Mouse (Mus musculus) limb, embryonic 10.5 days (tissue): ENCODE measurements around the gene Tent2. TPM values are rescaled to one million over a fixed set of nuclear protein-coding genes. Genes with fewer than 3 reads are reported as not detected.

Source experiments
- DNase-seq: peaks from one replicate; pipeline ENCODE4 v3.0.0-alpha.2; 2017; ENCODE audit warnings: low spot score
- H3K27ac ChIP-seq: fragments of 300-500 bp; sonication (generic); 2 replicates; pipeline ENCODE4 v1.5.1; 2016; ENCODE audit warnings: mild to moderate bottlenecking
- H3K27me3 ChIP-seq: fragments of 300-500 bp; sonication (generic); 2 replicates; pipeline ENCODE4 v1.6.1; 2016; ENCODE audit warnings: low read depth, mild to moderate bottlenecking; ENCODE audit not compliant: poor library complexity, severe bottlenecking
- H3K36me3 ChIP-seq: fragments of 300-500 bp; sonication (generic); 2 replicates; pipeline ENCODE4 v1.6.1; 2016; ENCODE audit warnings: mild to moderate bottlenecking, moderate library complexity
- H3K4me1 ChIP-seq: fragments of 300-500 bp; sonication (generic); 2 replicates; pipeline ENCODE4 v1.6.1; 2016
- H3K4me3 ChIP-seq: fragments of 300-500 bp; sonication (generic); 2 replicates; pipeline ENCODE4 v1.5.1; 2016; ENCODE audit warnings: mild to moderate bottlenecking, moderate library complexity
- H3K9me3 ChIP-seq: fragments of 300-500 bp; sonication (generic); replicated peaks from 2 replicates; pipeline ENCODE4 v1.6.1; 2016; ENCODE audit warnings: mild to moderate bottlenecking
- WGBS: fragments of 180-500 bp; shearing (Covaris S2); methylation state at CpG from one replicate; pipeline ENCODE4 v1.1.7; 2016; 5-methylcytosine and 5-hydroxymethylcytosine counted together
- polyA plus RNA-seq: library from polyadenylated mRNA; unstranded; fragments of >200 nt; fragmentation: Nextera tagmentation; extraction: Ambion mirVana; gene quantifications from 2 replicates; pipeline ENCODE4 v1.2.1, GENCODE M21; 2016

Tent2 gene
- polyA plus RNA-seq, 1 experiment from 2014 or later, result 76.8 TPM

- H3K9me3 ChIP-seq, result no peaks in the 10 kb centered on the region
- WGBS, result 100% methylated on average over 1 of the region's 1 CpGs
- H3K4me3 ChIP-seq, result no peak overlapping the region
- DNase-seq, result no peak
- H3K27ac ChIP-seq, result no peak overlapping the region
- H3K27me3 ChIP-seq, result no peaks in the 10 kb centered on the region
- peaks cover 69% of the 10 kb centered on the region for H3K36me3 ChIP-seq
- H3K4me1 ChIP-seq, result no peaks in the 10 kb centered on the region
These were observed 11.8 kb downstream of the Tent2 start for GRCm38 (mm10) chr13:93180351-93180750.

- Histone ChIP-seq H3K9me3 (no peaks in the 10 kb centered on the region), H3K4me1 (no peaks in the 10 kb centered on the region), H3K27me3 (no peaks in the 10 kb centered on the region), H3K4me3 (no peak overlapping the region), H3K36me3 (peaks cover 69% of the 10 kb centered on the region), H3K27ac (no peak overlapping the region)
- no peak for DNase-seq
- 96% methylated on average over 2 of the region's 2 CpGs for WGBS
These were observed 12.7 kb downstream of the Tent2 start for GRCm38 (mm10) chr13:93179522-93179921.

DNA sequence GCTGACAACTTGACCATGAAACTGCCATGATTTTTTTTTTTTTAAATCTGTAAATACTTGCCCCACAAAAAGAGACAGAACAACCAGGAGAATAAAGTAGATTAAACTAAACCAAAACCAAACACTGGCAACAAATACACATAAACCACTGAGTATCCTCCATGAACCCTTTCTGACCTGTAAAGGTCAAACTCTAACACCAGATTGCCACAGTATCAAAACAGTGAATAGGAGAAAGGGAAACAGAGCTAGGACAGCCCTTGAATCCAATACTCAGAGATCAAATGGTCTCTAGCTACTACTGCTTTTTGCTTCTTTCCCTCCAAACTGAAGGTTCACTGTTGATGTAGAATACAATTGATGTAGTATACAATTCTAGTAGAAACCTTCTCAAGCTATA is 14.6 kb downstream of the Tent2 start:
- Histone ChIP-seq H3K27me3 (no peaks in the 10 kb centered on the region), H3K9me3 (no peaks in the 10 kb centered on the region), H3K4me3 (no peak overlapping the region), H3K4me1 (no peaks in the 10 kb centered on the region), H3K27ac (no peak overlapping the region), H3K36me3 (peaks cover 69% of the 10 kb centered on the region)
- no peak for DNase-seq

- no peaks in the 10 kb centered on the region for H3K9me3 ChIP-seq
- no peak for DNase-seq
- H3K4me3 ChIP-seq, result no peak overlapping the region
- no peaks in the 10 kb centered on the region for H3K4me1 ChIP-seq
- H3K27me3 ChIP-seq, result no peaks in the 10 kb centered on the region
- peaks cover 78% of the 10 kb centered on the region for H3K36me3 ChIP-seq
- WGBS, result 95% methylated on average over 4 of the region's 4 CpGs
- no peak overlapping the region for H3K27ac ChIP-seq
These were observed 28.9 kb downstream of the Tent2 start for GRCm38 (mm10) chr13:93163303-93163702.

DNA sequence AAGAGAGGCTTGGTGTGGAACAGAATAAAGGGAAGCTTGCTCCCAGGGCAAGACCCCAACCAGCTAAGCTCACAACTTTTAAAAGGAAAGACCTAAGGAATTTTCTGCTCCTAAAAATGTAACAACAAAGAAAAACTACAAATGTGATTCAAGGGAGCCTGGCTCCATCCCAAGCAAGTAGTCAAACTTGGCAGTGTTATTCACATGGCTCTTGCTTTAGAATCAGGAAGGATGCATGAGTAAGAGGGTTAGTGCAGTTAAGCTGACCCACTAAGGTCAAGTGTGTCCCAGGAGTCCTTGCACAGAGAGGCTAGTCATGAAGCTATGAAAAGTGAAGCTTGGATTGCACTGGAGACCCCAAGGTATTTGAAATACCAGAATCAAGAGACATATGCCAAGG is 29.7 kb downstream of the Tent2 start:
- no peak for DNase-seq
- no peaks in the 10 kb centered on the region for H3K27me3 ChIP-seq
- H3K36me3 ChIP-seq, result peaks cover 75% of the 10 kb centered on the region
- H3K4me3 ChIP-seq, result no peak overlapping the region
- H3K9me3 ChIP-seq, result no peaks in the 10 kb centered on the region
- H3K4me1 ChIP-seq, result no peaks in the 10 kb centered on the region
- no peak overlapping the region for H3K27ac ChIP-seq

DNA sequence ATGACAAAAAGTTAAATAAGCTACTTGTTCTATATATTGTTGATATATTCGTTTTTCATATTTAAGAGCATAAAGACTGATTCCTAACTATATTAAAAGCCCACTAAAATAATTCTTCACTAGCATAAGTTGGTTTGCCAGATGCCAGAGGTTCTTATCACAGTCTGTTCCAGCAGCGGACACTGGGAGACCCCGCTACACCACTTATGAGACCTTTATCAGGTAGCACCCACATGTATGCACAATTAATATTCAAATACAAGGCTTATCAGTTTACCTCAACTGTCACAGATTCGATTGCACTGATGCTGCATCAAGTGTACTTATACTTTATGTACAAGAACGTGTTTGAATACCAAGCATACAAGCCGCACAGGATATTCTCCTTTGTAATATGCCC is 33.9 kb downstream of the Tent2 start:
- DNase-seq, result no peak
- H3K4me1 ChIP-seq, result no peaks in the 10 kb centered on the region
- no peak overlapping the region for H3K4me3 ChIP-seq
- H3K36me3 ChIP-seq, result peaks cover 73% of the 10 kb centered on the region
- no peaks in the 10 kb centered on the region for H3K9me3 ChIP-seq
- 96% methylated on average over 6 of the region's 6 CpGs for WGBS
- no peak overlapping the region for H3K27ac ChIP-seq
- H3K27me3 ChIP-seq, result no peaks in the 10 kb centered on the region

GRCm38 (mm10) chr13:93153280-93153679 is 38.9 kb downstream of the Tent2 start:
- H3K36me3 ChIP-seq, result peaks cover 88% of the 10 kb centered on the region
- H3K27ac ChIP-seq, result no peak overlapping the region
- no peak overlapping the region for H3K4me3 ChIP-seq
- no peaks in the 10 kb centered on the region for H3K9me3 ChIP-seq
- no peak for DNase-seq
- no peaks in the 10 kb centered on the region for H3K27me3 ChIP-seq
- 95% methylated on average over 1 of the region's 1 CpGs for WGBS
- no peaks in the 10 kb centered on the region for H3K4me1 ChIP-seq

DNA sequence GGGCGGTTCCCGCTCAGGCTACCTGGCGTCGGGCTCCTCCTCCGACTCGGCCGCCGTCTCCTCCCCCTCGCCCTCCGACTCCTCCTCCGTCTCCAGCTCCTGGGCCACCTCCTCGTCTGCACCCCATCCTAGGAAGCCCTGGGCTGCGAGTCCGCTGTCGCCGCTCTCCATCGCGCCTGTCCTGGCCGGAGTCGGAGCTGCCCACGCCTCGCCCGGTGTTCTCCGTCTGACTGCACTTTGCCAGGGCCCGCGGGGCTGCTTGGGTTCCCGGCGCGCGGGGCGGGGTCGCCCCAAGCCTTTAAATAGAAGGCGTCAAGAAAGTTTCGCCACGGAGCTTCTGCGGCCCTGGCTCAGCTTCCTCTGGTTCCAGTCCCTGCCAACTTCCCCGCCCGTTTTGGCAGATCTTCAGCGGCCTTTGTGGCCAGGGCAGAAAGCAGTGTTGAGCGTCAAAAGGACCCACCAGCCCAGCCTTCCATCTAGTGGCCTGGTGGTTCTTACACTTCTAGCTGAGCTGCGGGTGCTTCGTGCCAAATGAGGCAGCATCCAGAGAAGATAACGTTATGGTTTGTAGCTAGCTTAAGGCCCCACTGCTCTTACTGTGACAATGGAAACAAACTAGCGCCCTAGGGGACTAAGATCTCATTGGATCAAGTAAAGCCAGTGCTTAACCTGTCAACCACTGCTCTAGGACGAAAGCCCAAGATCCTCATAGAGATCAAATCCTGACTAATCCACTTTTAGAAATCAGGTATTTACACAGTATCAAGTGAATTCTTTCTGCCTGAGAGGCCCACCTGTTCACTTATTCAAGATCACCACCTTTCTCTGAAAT is 47.6 kb downstream of the Tent2 start, which contains the start of gene Cmya5:
Gene Cmya5, minus strand, starts transcription at position 389 of the 832 bp plus-strand sequence.
- Histone ChIP-seq H3K36me3 (peaks cover 22% of the 10 kb centered on the region), H3K4me1 (peaks cover 18% of the 10 kb centered on the region), H3K27ac (peak within 1 kb of the TSS; percentile 72), H3K9me3 (no peaks in the 10 kb centered on the region), H3K4me3 (peak within 1 kb of the TSS; percentile 58), H3K27me3 (no peaks in the 10 kb centered on the region)
- 3% methylated on average over 40 of the region's 45 CpGs for WGBS
- DNase-seq, result peak; percentile 73

GRCm38 (mm10) chr13:93143819-93144283 is 48.3 kb downstream of the Tent2 start:
- H3K27ac ChIP-seq, result peak overlapping the region; percentile 72
- H3K27me3 ChIP-seq, result no peaks in the 10 kb centered on the region
- peak overlapping the region; percentile 58 for H3K4me3 ChIP-seq
- 22% methylated on average over 11 of the region's 11 CpGs for WGBS
- peaks cover 15% of the 10 kb centered on the region for H3K36me3 ChIP-seq
- no peaks in the 10 kb centered on the region for H3K9me3 ChIP-seq
- peaks cover 18% of the 10 kb centered on the region for H3K4me1 ChIP-seq
- peak; percentile 34 for DNase-seq

- no peak for DNase-seq
- Histone ChIP-seq H3K4me1 (peaks cover 22% of the 10 kb centered on the region), H3K27ac (no peak overlapping the region), H3K27me3 (no peaks in the 10 kb centered on the region), H3K4me3 (no peak overlapping the region), H3K36me3 (0 out of 2 replicates have a peak, but pooled peaks cover 2% of the 10 kb centered on the region), H3K9me3 (no peaks in the 10 kb centered on the region)
- WGBS, result 97% methylated on average over 6 of the region's 6 CpGs
These were observed 51.0 kb downstream of the Tent2 start for GRCm38 (mm10) chr13:93141184-93141583.

DNA sequence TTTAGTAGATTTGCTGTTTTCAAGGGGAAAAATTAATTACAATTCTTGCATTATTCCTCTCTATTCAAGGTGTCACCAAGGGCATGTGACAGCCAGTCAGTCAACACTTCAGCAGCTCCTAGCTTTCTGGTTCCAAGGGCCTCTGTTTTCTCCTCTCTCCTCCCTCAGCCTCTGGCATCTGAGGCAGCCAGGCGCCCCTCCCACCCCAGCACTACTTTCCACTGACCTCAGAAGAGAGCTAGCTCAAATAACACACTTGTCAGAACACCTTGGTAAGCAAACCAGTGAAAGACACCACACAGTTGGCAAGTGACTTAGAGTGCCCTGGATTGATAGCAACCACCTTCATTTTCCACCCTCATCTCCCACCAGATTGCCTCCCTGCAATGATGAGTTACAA is 54.1 kb downstream of the Tent2 start:
- Histone ChIP-seq H3K36me3 (no peaks in the 10 kb centered on the region), H3K9me3 (no peaks in the 10 kb centered on the region)
- 73% methylated on average over 1 of the region's 1 CpGs for WGBS

GRCm38 (mm10) chr13:93137098-93137497 is 55.1 kb downstream of the Tent2 start:
- H3K27ac ChIP-seq, result no peak overlapping the region
- no peaks in the 10 kb centered on the region for H3K36me3 ChIP-seq
- no peaks in the 10 kb centered on the region for H3K9me3 ChIP-seq
- peaks cover 7% of the 10 kb centered on the region; the same call in 1 of the 2 replicates for H3K4me1 ChIP-seq
- WGBS, result 89% methylated on average over 7 of the region's 7 CpGs
- no peak overlapping the region for H3K4me3 ChIP-seq
- DNase-seq, result no peak
- no peaks in the 10 kb centered on the region for H3K27me3 ChIP-seq

More for the DNA sequence above, 54.1 kb downstream of the Tent2 start:
- no peak overlapping the region for H3K27ac ChIP-seq
- no peak for DNase-seq
- peaks cover 7% of the 10 kb centered on the region; the same call in 1 of the 2 replicates for H3K4me1 ChIP-seq
- H3K27me3 ChIP-seq, result no peaks in the 10 kb centered on the region
- no peak overlapping the region for H3K4me3 ChIP-seq

- 88% methylated on average over 1 of the region's 1 CpGs for WGBS
- no peaks in the 10 kb centered on the region for H3K27me3 ChIP-seq
- H3K27ac ChIP-seq, result no peak overlapping the region
- peaks cover 7% of the 10 kb centered on the region; the same call in 1 of the 2 replicates for H3K4me1 ChIP-seq
- no peak for DNase-seq
- no peak overlapping the region for H3K4me3 ChIP-seq
- H3K9me3 ChIP-seq, result no peaks in the 10 kb centered on the region
- H3K36me3 ChIP-seq, result no peaks in the 10 kb centered on the region
These were observed 55.9 kb downstream of the Tent2 start for GRCm38 (mm10) chr13:93136251-93136650.
